Mouse (Mus musculus) bone marrow, adult 2 months (tissue): Measurements from ENCODE around the gene Lgals4. TPM values are rescaled to one million over a fixed set of nuclear protein-coding genes. Genes with fewer than 3 reads are reported as not detected.

ENCODE experiments used
- H3K27ac ChIP-seq: fragments of 200-500 bp; 2 replicates; pipeline ENCODE4 v1.5.1; 2012; ENCODE audit warnings: low read depth, mild to moderate bottlenecking, control low read depth, inconsistent platforms, low read length; ENCODE audit not compliant: control insufficient read depth, poor library complexity, insufficient read depth
- H3K4me1 ChIP-seq: fragments of 200-500 bp; 2 replicates; pipeline ENCODE4 v1.6.1; 2011; ENCODE audit warnings: low read length; ENCODE audit not compliant: control insufficient read depth, insufficient read depth
- H3K4me3 ChIP-seq: fragments of 200-500 bp; replicated peaks from 2 replicates; pipeline ENCODE3; 2011; ENCODE audit warnings: mild to moderate bottlenecking, low read depth, low read length, control low read depth; ENCODE audit not compliant: control insufficient read depth
- CTCF ChIP-seq: fragments of 200-500 bp; IDR thresholded peaks from 2 replicates; pipeline ENCODE4 v1.5.1; 2011; ENCODE audit warnings: low read length, control low read depth; ENCODE audit not compliant: control insufficient read depth, insufficient read depth
- POLR2A ChIP-seq: fragments of 200-500 bp; IDR thresholded peaks from 2 replicates; pipeline ENCODE4 v1.6.1; 2011; ENCODE audit warnings: low read depth, mild to moderate bottlenecking, control low read depth, low read length, borderline replicate concordance; ENCODE audit not compliant: control insufficient read depth
- whole genome bisulfite sequencing: fragments of 180-500 bp; shearing (Covaris S2); methylation state at CpG from one replicate; pipeline ENCODE4 v1.1.7; 2018; 5-methylcytosine and 5-hydroxymethylcytosine counted together
- polyA plus RNA-seq: library from polyadenylated mRNA; stranded (reverse); fragments of >200 nt; gene quantifications from 2 replicates; pipeline ENCODE4 v1.2.4, GENCODE M21; 2011; ENCODE audit warnings: low replicate concordance; ENCODE audit not compliant: missing spikeins, insufficient read depth, insufficient read length

Lgals4 gene
- polyA plus RNA-seq, 1 experiment: 67.1 TPM

DNA sequence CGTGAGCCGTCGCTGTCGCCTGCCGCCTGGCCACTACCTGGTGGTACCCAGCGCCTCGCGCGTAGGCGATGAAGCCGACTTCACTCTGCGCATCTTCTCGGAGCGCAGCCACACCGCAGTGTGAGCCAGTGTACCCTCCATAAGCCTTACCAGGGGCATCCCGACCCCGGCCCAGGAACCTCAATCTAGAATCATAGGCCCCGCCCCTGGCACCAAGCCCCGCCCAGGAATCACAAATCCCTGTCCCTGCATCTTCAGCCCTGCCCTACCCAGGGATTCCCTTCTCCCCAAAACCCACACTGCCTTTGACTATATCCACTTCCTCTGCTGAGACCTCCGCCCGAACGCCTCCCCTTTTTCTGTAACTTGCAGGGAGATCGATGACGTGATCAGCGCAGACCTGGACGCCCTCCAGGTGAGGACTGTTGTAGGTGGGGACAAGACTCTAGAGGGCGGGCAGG is 55.1 kb downstream of the Lgals4 start:
- no peak for TF ChIP-seq CTCF
- no peak for TF ChIP-seq POLR2A
- Histone ChIP-seq H3K4me1 (no peaks in the 10 kb centered on the region), H3K27ac (no peak overlapping the region), H3K4me3 (no peak overlapping the region)
- 11% methylated on average over 27 of the region's 27 CpGs for WGBS

Other genes starting within 250 kb of the Lgals4 start
- 5.4 and 25.2 TPM in 2 replicates for gene Samd4b, start 235.7 kb upstream of the Lgals4 start, polyA plus RNA-seq
- 6.1 and 13.6 TPM in 2 replicates for gene Pak4, start 235.7 kb upstream of the Lgals4 start, polyA plus RNA-seq
- not detected in 2 replicates for gene Acp7, start 202.5 kb upstream of the Lgals4 start, polyA plus RNA-seq
- gene Fbxo27, start 141.0 kb upstream of the Lgals4 start, polyA plus RNA-seq: 1.5 TPM in 1 of 2 replicates, not detected in the other
- gene Fbxo17, start 117.0 kb upstream of the Lgals4 start, polyA plus RNA-seq: 1.4 and 3.3 TPM in 2 replicates
- gene Mrps12, start 92.0 kb upstream of the Lgals4 start, polyA plus RNA-seq: 46.5 and 85.1 TPM in 2 replicates
- 7.3 and 11.9 TPM in 2 replicates for gene Sars2, start 91.9 kb upstream of the Lgals4 start, polyA plus RNA-seq
- gene Ccer2, start 77.7 kb upstream of the Lgals4 start, polyA plus RNA-seq: not detected in 2 replicates
- gene Sirt2, start 67.1 kb upstream of the Lgals4 start, polyA plus RNA-seq: 18.7 and 28.3 TPM in 2 replicates
- 7.9 and 12.1 TPM in 2 replicates for gene Nfkbib, start 66.3 kb upstream of the Lgals4 start, polyA plus RNA-seq
- 29.1 and 94.3 TPM in 2 replicates for gene Rinl, start 44.9 kb upstream of the Lgals4 start, polyA plus RNA-seq
- 274 and 541 TPM in 2 replicates for gene Hnrnpl, start 25.3 kb upstream of the Lgals4 start, polyA plus RNA-seq
- gene Ech1, start 8.6 kb upstream of the Lgals4 start, polyA plus RNA-seq: 64.4 and 98.5 TPM in 2 replicates
- gene Lgals7, start 30.0 kb downstream of the Lgals4 start, polyA plus RNA-seq: not detected in 2 replicates
- gene Capn12, start 47.6 kb downstream of the Lgals4 start, polyA plus RNA-seq: not detected in 2 replicates
- gene Actn4, start 128.5 kb downstream of the Lgals4 start, polyA plus RNA-seq: 60.5 and 66.0 TPM in 2 replicates
- gene Eif3k, start 148.0 kb downstream of the Lgals4 start, polyA plus RNA-seq: 184 and 225 TPM in 2 replicates
- gene Map4k1, start 148.2 kb downstream of the Lgals4 start, polyA plus RNA-seq: 43.0 and 111 TPM in 2 replicates